Mouse (Mus musculus): ENCODE data around the gene Rnf7. TPM values are rescaled to one million over a fixed set of nuclear protein-coding genes. Genes with fewer than 3 reads are reported as not detected.
A peak's percentile ranks its signal among the peaks of the same experiment; 100 is the strongest.
"Not testable (repeated sequence)": the region's sequence is repeated elsewhere in the genome, so short reads cannot be mapped to it uniquely, and the experiment has no call there.

Rnf7 gene
- total RNA-seq, 1 experiment from 2014 or later, result 43.0 TPM

DNA sequence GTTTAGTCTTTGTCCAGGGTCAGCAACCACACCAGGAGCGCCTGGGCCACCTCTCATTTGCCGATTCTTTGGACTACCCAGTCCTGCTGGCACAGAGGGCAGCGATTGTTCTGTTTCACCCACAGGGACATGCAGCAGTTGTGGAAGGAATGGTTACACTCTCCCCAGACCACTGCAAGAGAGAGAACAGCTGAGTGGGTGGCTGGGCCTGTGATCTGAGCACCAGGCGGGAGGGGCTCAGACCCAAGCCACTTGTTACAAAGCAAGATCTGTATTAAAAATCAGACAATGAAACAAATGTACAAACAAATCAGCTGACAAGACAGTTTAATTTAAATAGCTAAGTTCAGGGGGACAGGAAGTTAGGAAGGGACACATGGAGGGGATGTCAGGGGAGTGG, 6.8 kb downstream of the Rnf7 start:
- not testable (repeated sequence) for ATAC-seq (replicated peaks; ENCODE audit: low read depth, poor library complexity, severe bottlenecking)

DNA sequence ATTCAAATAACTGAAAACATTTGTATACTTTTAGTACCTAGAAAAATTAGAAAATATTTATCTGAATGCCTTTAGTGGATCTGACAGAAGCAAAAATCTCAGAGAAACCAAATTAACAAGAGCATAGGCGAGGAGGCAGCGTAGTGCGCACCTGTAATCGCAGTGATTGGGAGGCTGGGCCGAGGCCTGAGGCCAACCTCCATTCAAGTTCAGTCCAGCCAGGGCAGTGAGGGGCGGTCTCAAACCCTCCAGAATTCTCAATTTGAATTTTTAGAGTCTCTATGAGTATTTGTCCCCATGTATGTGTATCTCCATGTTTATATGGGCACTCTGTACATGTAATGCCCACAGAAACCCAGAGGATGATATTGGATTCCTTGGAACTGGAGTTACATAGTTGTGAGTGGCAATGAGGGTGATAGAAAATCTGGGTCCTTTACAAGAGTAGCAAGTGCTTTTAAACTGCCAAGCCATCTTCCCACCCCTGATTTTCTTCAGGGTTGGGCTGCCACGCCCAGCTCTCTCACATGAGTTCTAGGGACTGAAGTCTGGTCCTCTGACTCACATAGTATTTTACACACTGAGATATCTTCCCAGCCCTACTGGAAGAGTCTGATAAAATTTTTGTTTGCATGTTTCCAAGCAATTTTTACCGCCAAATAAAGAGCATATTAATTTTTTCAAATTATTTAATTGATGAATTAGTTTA, 8.1 kb downstream of the Rnf7 start:
- ATAC-seq (replicated peaks; ENCODE audit: low read depth, poor library complexity, severe bottlenecking), result no peak

DNA sequence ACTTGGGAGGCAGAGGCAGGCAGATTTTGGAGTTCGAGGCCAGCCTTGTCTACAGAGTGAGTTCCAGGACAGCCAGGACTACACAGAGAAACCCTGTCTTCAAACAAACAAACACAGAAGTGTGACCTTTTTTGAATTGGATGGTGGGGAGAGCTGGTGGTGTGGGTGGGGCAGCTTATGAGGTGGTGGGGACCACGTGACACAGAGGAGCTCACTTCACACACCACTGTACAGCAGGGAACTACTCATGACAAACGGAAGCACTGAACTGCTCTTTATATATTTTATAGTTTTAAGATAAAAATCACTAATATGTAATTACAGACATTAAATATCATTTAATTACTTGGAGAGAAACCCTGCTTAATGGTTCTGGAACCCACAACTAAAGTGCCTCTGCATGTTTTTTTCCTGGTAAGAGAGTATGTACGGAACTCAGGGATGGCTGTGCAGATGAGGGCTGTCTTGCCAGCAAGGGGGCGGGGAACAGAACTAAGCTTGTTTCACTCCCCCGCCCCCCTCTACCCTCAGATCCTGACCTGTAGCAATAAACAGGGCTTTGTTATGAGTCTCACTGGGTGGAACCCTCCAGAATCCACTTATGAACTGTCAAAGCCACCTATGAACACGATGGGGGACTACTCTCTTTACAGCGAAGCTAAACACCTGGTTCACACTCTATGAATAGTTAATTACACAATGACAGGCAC, 8.8 kb downstream of the Rnf7 start:
- no peak for ATAC-seq (replicated peaks; ENCODE audit: low read depth, poor library complexity, severe bottlenecking)

DNA sequence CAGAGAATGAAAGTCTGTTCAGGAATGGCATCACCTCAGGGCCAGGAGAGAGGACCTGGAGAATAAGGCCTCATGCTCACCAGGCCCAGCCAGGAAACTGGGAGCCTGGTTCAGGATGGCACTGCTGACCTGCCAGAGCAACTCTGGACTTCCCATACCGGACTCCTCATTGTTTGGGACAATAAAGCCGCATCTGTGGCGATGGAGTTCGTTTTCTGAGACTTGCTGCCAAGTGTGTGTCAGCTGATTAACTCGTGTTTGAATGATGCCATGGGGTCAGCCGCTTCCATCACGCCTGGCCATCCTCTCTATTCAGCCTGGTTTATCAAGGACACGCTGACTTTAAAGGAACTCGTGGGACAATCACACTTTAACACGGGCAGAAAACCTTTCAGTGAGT, 14.8 kb downstream of the Rnf7 start:
- no peak for ATAC-seq (replicated peaks; ENCODE audit: low read depth, poor library complexity, severe bottlenecking)

DNA sequence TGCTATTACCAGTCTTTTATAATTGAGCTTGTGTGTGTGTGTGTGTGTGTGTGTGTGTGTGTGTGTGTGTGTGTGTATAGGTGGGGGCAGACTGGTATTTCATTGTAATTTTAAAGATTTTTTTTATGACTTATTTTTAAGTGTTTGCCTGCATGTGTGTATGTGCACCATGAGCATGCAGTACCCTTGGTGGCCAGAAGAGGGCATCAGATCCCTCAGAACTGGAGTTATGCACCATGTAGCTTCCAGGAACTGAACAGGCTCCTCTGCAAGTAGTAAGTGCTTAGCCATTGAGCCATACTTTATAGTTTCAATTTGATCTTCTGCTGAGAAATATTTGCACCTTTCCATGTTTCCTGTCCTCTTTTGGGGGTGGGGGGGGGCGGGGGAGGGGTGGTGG, 16.9 kb downstream of the Rnf7 start:
- ATAC-seq (replicated peaks; ENCODE audit: low read depth, poor library complexity, severe bottlenecking), result no peak

DNA sequence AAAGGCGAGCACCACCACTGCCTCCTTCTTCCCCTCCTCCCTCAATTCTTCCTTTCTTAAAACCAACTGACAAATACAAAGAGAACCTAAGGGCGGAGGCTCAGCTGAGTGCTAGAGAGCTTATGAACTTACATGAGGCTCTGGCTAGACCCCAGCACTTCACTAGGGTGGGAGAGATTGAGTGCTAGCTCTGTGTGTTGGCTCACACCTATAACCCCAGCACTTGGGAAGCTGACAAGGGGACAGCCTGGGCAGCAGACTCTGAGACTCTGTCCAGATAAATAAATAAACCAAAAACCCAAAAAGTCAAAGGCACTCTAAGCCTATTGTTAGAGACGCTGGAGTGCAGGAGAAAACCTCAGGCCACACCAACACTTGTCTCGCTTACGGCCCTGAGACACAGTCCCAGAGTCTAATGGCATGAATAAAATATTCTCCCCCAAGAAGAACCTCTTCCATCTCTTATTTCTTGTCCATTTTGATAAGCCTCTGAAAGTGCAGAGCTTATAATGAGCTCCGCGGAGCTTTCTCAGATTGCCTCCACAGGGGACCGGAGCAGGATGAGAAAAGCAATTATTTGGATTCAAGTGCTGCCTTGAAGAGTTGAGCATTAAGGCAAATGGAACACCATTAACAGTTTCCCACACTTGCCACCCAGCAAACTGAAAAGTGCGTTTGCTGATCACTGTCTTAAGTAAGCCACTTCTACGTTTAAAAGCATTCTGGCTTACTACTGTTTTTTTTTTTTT, 18.2 kb downstream of the Rnf7 start:
- no peak for ATAC-seq (replicated peaks; ENCODE audit: low read depth, poor library complexity, severe bottlenecking)

DNA sequence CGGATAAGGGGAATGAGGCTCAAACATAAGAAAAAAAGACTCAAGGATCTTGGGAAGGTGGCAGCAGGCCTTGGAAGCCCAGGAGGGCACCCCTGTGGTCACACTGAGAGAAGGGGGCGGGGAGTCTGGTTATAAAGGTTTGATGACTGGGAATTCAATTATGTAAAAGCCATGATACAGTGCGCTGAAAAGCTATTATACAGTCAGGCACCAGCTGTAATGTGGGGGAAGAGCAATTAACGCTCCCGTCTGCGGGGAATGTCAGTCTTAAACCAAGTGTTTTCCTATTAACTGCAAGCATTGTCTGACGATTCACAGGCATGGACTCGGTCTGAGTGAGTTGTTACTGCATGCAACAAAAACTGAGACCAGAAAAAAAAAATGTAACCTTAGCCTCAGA, 22.9 kb downstream of the Rnf7 start:
- ATAC-seq (replicated peaks; ENCODE audit: low read depth, poor library complexity, severe bottlenecking), result no peak

DNA sequence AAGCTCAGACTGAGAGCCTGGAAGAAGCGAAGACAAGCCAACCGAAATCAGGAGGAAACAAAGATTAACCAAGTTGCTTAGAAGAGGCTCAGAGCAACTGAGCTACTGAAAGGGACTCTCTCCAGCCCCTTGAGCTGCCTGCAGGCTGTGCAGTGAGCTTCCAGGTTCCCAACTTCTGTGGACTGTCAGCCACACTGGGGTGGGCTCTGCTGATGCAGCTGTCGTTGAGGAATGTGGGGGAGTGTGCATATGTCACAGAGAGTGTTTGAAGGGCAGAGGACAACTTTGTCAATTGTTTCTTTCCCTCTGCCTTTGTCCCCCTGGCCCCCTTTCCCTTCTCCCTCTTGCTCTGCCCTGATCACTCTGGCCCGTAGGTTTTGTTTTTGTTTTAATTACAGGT, 25.5 kb downstream of the Rnf7 start:
- ATAC-seq (replicated peaks; ENCODE audit: low read depth, poor library complexity, severe bottlenecking), result no peak

DNA sequence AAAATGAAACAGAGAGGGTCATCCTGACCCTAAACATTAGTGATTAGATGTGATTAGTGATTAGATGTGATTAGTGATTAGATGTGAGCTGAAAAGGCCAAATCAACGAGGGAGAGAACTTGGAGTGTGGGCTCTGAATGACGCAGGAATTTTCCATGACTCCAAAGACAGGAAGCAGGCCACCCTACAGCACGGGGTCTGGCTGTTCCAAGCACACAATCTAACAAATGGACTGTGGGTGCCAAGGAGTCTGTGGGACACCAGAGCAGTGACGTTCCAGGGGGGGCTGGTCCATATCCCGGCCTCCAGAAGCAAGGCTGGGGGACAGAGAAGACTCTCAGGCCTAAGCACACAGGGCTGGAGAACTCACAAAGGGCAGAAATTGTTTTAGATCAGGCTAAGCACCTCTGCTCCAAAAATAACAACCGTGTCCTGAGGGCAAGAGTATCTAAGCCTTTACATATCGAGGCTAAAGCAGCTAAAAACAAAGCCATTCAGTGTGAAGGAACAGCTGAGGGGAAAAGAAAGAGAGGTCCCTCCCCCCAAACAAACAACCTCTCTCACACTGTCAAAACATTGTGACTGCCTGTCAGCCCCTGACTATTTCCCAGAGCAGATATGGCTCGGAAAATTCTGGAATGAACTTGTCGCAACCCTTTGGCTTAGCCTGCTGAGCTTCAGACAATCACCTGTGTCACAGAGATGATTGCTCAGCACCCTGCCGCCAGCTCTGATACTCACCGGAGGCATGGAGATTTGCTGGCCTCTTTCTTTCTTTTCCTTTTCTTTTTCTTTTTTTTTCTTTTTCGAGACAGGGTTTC, 27.4 kb downstream of the Rnf7 start:
- no peak for ATAC-seq (replicated peaks; ENCODE audit: low read depth, poor library complexity, severe bottlenecking)

DNA sequence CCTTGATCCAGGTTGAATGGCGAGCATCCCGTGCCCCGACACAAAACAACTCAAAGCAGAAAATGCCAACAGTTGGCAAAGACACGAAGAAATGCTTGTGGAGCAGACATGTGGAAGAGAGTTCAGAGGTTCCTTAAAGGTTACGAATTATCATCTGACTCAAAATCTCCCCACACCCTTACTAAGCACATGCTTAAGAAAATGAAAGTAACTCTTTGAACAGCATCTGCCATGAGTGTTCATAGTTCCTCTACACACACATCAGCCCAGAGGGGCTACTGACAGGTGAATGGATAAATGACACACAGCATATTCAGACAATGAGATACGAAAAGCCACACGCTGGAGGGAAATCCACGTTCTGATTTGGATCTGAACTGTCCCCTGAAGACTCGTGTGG, 29.0 kb downstream of the Rnf7 start:
- ATAC-seq (replicated peaks; ENCODE audit: low read depth, poor library complexity, severe bottlenecking), result no peak

DNA sequence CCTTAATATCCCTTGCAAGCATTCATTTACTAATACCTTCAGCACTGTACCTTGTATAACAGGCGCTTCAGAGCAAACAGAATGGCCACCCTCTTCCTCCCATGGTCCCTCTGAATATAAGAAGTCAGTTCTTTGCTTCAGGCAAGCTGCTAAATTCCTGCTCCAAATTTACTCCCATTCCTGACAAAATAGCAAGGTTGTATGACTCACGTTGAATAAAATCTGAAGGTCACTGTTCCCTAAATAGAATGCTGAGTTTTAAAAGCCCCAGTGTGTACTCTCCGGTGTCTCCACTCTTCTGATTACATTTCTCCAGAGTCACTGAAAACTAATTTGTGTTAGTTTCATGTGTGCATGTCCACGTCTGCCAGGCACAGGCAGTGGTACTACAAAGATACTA, 33.1 kb downstream of the Rnf7 start:
- ATAC-seq (replicated peaks; ENCODE audit: low read depth, poor library complexity, severe bottlenecking), result no peak

DNA sequence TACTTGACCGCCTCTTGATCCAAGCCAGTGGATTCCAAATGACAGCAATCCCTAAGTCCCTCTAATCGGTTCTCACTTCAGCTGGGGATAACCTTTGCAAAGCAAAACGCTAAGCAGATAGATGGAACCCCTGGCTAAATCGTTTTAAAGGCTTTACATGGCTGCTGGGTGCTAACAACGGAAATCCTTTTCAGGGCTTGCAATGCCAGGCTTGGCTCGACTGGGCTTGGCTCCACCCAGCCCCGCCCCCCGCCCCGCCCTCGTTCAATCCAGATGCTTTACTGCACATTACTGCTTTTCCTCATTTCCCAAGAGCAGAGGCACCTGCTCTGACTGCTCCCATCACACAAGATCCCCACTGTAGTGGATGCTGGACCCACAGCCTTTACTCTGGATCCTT, 36.4 kb downstream of the Rnf7 start:
- ATAC-seq (replicated peaks; ENCODE audit: low read depth, poor library complexity, severe bottlenecking), result no peak

DNA sequence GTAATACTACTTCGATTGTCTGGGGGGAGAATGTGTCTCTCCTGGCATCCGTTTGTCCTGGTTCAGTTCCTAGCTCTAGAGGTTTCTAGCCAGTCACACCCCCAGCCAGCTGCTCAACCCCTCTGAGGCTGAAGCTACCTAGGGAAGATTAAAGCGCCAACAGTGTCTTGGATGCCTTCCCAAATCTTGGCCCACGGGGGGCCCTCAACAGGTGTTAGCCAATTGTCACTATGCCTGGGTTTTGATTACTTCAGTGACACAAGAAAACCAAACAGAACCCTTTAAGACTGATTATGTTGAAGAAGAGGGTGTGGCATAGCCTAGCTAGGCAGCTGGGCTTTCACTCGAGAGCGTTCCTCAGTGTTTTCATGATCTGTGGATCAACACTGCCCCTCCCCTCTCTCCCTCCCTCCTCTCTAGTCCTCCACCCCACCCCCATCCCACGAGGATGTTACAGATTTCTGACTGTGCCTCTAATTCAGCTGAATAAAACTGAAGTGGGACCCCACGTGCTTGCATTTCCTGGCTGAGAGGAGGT, 40.1 kb downstream of the Rnf7 start:
- no peak; the same call in none of the 2 replicates for ATAC-seq (replicated peaks; ENCODE audit: low read depth, poor library complexity, severe bottlenecking)

DNA sequence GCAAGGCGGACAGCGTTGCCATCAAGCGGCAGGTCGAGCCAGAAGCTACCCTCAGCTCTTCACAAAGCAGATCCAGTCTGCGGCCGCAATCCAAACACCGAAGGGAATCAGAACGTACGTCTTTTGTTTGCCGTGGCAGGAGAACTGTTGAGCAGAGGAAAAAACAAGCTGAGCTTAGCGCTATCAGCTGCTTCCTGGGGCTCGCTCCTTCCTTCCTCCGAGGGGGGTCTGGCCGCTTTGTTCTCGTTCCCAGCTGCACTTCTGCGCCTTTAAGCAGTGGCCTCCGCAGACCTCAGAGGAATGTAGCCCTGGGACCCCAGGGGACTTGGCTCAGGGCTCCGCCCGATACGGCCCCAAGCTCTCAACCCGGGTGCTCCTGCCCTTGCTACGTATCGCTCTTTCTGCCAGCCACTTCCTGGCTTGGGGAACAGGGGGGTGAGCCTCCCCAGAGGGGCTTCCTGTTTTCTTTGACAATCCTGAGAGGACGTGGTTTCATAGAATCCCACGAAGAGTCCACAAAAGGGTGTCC, 40.6 kb downstream of the Rnf7 start:
- ATAC-seq (replicated peaks; ENCODE audit: low read depth, poor library complexity, severe bottlenecking), result peak; percentile 80

DNA sequence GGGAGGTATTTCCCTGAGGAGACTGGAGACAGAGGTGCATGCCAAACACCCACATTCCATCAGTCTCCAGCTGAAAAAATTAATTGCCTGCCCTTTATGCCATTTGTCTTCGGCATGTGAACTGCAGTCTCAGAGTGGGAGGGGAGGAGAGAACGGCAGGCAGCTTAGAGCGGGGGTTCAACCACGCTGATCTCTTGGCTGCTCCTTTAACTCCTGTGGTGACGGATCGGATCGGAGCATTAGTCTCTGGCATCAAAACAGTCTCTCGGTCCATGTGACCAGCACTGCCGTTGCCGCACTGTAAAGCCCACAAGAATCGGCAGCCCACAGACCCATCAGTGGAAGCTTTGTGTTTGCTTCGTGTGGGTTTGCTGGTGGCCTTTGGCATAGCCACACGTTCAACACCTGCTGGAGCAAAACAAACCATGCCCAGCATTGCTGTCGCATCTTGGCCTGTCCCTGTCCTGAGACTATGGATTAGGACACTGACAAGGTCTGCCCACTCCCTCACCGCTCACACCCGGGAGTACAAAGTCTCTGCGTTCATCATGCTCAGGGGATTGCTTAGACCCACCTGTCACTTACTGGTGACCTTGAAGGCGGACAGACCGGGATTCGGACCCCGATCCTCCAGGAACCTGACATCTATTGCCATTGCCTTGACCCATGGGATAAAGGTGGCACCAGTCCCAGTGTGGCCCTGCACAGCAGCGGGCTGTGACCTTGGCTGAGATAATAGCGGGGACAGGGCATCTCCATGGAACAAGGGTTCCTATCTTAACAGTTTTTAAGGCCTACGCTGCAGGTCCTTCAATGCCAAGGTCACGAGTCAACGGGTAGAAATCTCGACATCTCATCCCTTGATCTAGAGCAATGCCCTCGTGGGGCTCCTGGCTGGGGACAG, 41.3 kb downstream of the Rnf7 start:
- ATAC-seq (replicated peaks; ENCODE audit: low read depth, poor library complexity, severe bottlenecking), result peak; percentile 30

DNA sequence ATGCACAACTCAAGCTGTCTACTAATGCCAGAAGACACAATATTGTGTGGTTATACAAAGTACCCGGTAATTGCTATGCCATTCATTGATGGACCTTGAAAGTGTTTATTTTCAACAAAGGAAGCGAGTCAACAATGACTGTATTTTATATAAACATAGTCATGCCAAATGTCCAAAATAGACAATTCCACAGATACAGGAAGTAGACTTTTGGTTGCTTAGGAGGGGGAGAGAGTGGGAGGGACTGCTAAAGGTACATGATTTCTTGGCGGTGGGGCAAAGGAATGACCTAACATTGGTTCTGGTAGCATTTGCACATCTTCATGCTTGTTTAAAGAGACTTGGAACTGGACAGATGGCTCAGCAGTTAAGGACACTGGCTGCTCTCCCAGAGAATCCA, 45.9 kb downstream of the Rnf7 start:
- ATAC-seq (replicated peaks; ENCODE audit: low read depth, poor library complexity, severe bottlenecking), result no peak

DNA sequence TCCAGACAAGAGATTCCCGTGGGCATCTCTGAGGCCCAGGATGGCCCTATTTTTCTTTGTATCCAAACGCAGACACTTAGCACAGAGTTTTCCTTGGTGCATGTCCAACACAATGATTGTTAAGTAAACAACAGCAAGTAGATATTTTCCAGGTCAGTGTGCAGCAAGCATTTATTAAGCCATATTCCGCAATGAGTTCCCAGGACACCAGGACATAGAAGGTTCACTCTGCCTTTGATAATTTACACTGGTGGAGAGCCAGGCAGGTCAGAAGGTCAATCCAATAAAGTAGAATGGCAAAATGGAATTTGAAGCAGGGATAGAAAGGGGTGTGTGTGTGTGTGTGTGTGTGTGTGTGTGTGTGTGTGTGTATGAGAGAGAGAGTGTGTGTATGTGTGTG, 47.4 kb downstream of the Rnf7 start:
- no peak for ATAC-seq (replicated peaks; ENCODE audit: low read depth, poor library complexity, severe bottlenecking)

DNA sequence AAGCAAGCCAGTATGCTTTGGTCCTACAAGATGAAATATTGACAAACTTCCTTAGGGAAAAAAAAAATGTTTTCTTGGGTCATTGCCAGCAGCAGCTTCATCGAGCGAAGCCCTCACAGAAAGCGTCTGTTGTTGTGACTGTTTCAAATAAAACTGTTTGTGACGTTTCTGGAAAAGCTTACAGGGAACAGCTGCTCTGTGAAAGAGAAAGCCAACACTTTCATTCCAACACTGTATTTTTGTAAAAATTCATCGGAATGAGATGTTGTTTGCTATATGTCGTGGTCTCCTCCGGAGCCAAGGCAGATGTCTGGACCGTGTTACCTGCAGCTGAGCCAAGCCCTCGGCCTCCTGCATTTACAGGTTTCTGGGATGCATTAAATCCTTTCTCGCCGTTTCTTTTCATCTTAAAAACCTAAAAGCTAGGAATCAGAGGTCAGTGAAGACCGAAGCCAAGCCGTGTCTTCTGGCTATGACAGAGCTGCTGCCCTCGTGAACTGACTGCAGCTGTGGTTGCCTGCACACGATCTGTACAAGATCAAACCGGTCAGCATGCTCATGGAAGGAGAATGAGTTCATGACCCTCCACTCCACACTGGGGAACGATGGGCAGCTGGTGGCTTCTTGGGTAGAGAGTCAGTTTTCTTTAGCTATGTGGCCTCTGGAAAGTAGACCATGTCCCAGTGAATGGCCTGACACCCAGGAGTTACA, 50.0 kb downstream of the Rnf7 start:
- no peak for ATAC-seq (replicated peaks; ENCODE audit: low read depth, poor library complexity, severe bottlenecking)
